Mouse (Mus musculus): ENCODE measurements around the gene Fcgrt. TPM values are rescaled to one million over a fixed set of nuclear protein-coding genes. Genes with fewer than 3 reads are reported as not detected.
A peak's percentile ranks its signal among the peaks of the same experiment; 100 is the strongest.
"Not testable (repeated sequence)": the region's sequence is repeated elsewhere in the genome, so short reads cannot be mapped to it uniquely, and the experiment has no call there.

Gene Fcgrt
- total RNA-seq, 1 experiment, result 10.6 TPM

- peak overlapping the region; percentile 64 for H3K27ac ChIP-seq (ENCODE audit: insufficient read depth, low read depth, low read length, poor library complexity, severe bottlenecking)
- in situ Hi-C loops (cut with MboI; ENCODE audit: low sequenced_read_pairs in 2 of 2, unreplicated experiment in 2 of 2), result no loop called here
- TF ChIP-seq ZNF384 (IDR thresholded peaks at IDR 0.05; ENCODE audit: low read depth, low read length) (no peak), CHD2 (IDR thresholded peaks at IDR 0.05; ENCODE audit: low read depth, low read length) (no peak), MAFK (IDR thresholded peaks at IDR 0.05; ENCODE audit: insufficient read depth, low read depth, low read length) (no peak), HCFC1 (IDR thresholded peaks at IDR 0.05; ENCODE audit: borderline replicate concordance, insufficient read depth, low read length) (no peak), ZC3H11A (IDR thresholded peaks at IDR 0.05; ENCODE audit: borderline replicate concordance, low read depth, low read length) (no peak)
Measured at GRCm38 (mm10) chr7:45112529-45112928, 8.9 kb upstream of the Fcgrt start.

GRCm38 (mm10) chr7:45111940-45112339 is 8.3 kb upstream of the Fcgrt start:
- no peak overlapping the region for H3K9ac ChIP-seq (ENCODE audit: insufficient read depth, low read depth, low read length, poor library complexity, severe bottlenecking)
- H3K9me3 ChIP-seq (ENCODE audit: control insufficient read depth, insufficient read depth, low read depth, low read length), result no peaks in the 10 kb centered on the region
- H3K36me3 ChIP-seq (ENCODE audit: control insufficient read depth, insufficient read depth, low read length, poor library complexity, severe bottlenecking), result no peaks in the 10 kb centered on the region
- TF ChIP-seq HCFC1 (IDR thresholded peaks at IDR 0.05; ENCODE audit: borderline replicate concordance, insufficient read depth, low read length) (no peak), ZNF384 (IDR thresholded peaks at IDR 0.05; ENCODE audit: low read depth, low read length) (no peak), CHD2 (IDR thresholded peaks at IDR 0.05; ENCODE audit: low read depth, low read length) (no peak)
- in situ Hi-C loops (cut with MboI; ENCODE audit: low sequenced_read_pairs in 2 of 2, unreplicated experiment in 2 of 2), result no loop called here
- H3K4me3 ChIP-seq (ENCODE audit: insufficient read depth in 1 of 2, low read depth in 1 of 2, low read length in 2 of 2, poor library complexity in 1 of 2, severe bottlenecking in 1 of 2), result no peak overlapping the region
- peaks cover 1 to 22% of the 10 kb centered on the region in 2 experiments; a peak in 2 of 4 replicates for H3K4me1 ChIP-seq (ENCODE audit: control insufficient read depth in 2 of 2, insufficient read depth in 2 of 2, low read length in 2 of 2, poor library complexity in 1 of 2)
- peak overlapping the region; percentile 64; the same call in 1 of the 2 replicates for H3K27ac ChIP-seq (ENCODE audit: insufficient read depth, low read depth, low read length, poor library complexity, severe bottlenecking)
- DNase-seq (ENCODE audit: low read depth, low spot score), result peak; percentile 61

More at GRCm38 (mm10) chr7:45112529-45112928, 8.9 kb upstream of the Fcgrt start:
- H3K4me1 ChIP-seq (ENCODE audit: control insufficient read depth in 2 of 2, insufficient read depth in 2 of 2, low read length in 2 of 2, poor library complexity in 1 of 2), result peaks cover 1 to 20% of the 10 kb centered on the region in 2 experiments; a peak in 2 of 4 replicates
- peaks cover under 1% of the 10 kb centered on the region; the same call in 1 of the 2 replicates for H3K36me3 ChIP-seq (ENCODE audit: control insufficient read depth, insufficient read depth, low read length, poor library complexity, severe bottlenecking)
- DNase-seq (ENCODE audit: low read depth, low spot score), result no peak
- no peak overlapping the region for H3K9ac ChIP-seq (ENCODE audit: insufficient read depth, low read depth, low read length, poor library complexity, severe bottlenecking)
- no peak overlapping the region for H3K4me3 ChIP-seq (ENCODE audit: insufficient read depth in 1 of 2, low read depth in 1 of 2, low read length in 2 of 2, poor library complexity in 1 of 2, severe bottlenecking in 1 of 2)
- H3K9me3 ChIP-seq (ENCODE audit: control insufficient read depth, insufficient read depth, low read depth, low read length), result no peaks in the 10 kb centered on the region

GRCm38 (mm10) chr7:45110089-45110488 is 6.4 kb upstream of the Fcgrt start:
- TF ChIP-seq ZNF384 (IDR thresholded peaks at IDR 0.05; ENCODE audit: low read depth, low read length) (0 out of 2 replicates have a peak, but pooled peaks have one; percentile 11), MAFK (IDR thresholded peaks at IDR 0.05; ENCODE audit: insufficient read depth, low read depth, low read length) (peak; percentile 84)
- DNase-seq (ENCODE audit: low read depth, low spot score); H3K9ac ChIP-seq (ENCODE audit: insufficient read depth, low read depth, low read length, poor library complexity, severe bottlenecking); in situ Hi-C loops (cut with MboI; ENCODE audit: low sequenced_read_pairs in 2 of 2, unreplicated experiment in 2 of 2); H3K27ac ChIP-seq (ENCODE audit: insufficient read depth, low read depth, low read length, poor library complexity, severe bottlenecking); H3K36me3 ChIP-seq (ENCODE audit: control insufficient read depth, insufficient read depth, low read length, poor library complexity, severe bottlenecking); H3K4me3 ChIP-seq (ENCODE audit: insufficient read depth in 1 of 2, low read depth in 1 of 2, low read length in 2 of 2, poor library complexity in 1 of 2, severe bottlenecking in 1 of 2); H3K9me3 ChIP-seq (ENCODE audit: control insufficient read depth, insufficient read depth, low read depth, low read length): not testable (repeated sequence)
- peaks cover 4 to 28% of the 10 kb centered on the region in 2 experiments; a peak in 3 of 4 replicates for H3K4me1 ChIP-seq (ENCODE audit: control insufficient read depth in 2 of 2, insufficient read depth in 2 of 2, low read length in 2 of 2, poor library complexity in 1 of 2)

GRCm38 (mm10) chr7:45107052-45107645 is 3.5 kb upstream of the Fcgrt start:
- peak overlapping the region; percentile 18; the same call in 1 of the 2 replicates for H3K27ac ChIP-seq (ENCODE audit: insufficient read depth, low read depth, low read length, poor library complexity, severe bottlenecking)
- in situ Hi-C loops (cut with MboI; ENCODE audit: low sequenced_read_pairs in 2 of 2, unreplicated experiment in 2 of 2), result no loop called here
- no peak for DNase-seq (ENCODE audit: low read depth, low spot score)

More at GRCm38 (mm10) chr7:45107052-45107645, 3.5 kb upstream of the Fcgrt start:
- TF ChIP-seq ZC3H11A (IDR thresholded peaks at IDR 0.05; ENCODE audit: borderline replicate concordance, low read depth, low read length) (no peak), MAFK (IDR thresholded peaks at IDR 0.05; ENCODE audit: insufficient read depth, low read depth, low read length) (no peak), ZNF384 (IDR thresholded peaks at IDR 0.05; ENCODE audit: low read depth, low read length) (no peak), CHD2 (IDR thresholded peaks at IDR 0.05; ENCODE audit: low read depth, low read length) (no peak), HCFC1 (IDR thresholded peaks at IDR 0.05; ENCODE audit: borderline replicate concordance, insufficient read depth, low read length) (no peak)
- no peaks in the 10 kb centered on the region for H3K36me3 ChIP-seq (ENCODE audit: control insufficient read depth, insufficient read depth, low read length, poor library complexity, severe bottlenecking)
- H3K4me3 ChIP-seq (ENCODE audit: insufficient read depth in 1 of 2, low read depth in 1 of 2, low read length in 2 of 2, poor library complexity in 1 of 2, severe bottlenecking in 1 of 2), result no peak overlapping the region
- H3K4me1 ChIP-seq (ENCODE audit: control insufficient read depth in 2 of 2, insufficient read depth in 2 of 2, low read length in 2 of 2, poor library complexity in 1 of 2), result peaks cover 4 to 28% of the 10 kb centered on the region in 2 experiments; a peak in 3 of 4 replicates
- H3K9me3 ChIP-seq (ENCODE audit: control insufficient read depth, insufficient read depth, low read depth, low read length), result no peaks in the 10 kb centered on the region
- H3K9ac ChIP-seq (ENCODE audit: insufficient read depth, low read depth, low read length, poor library complexity, severe bottlenecking), result peak overlapping the region; percentile 50; the same call in 1 of the 2 replicates

Measured in ES-E14 (cell line).